Mouse (Mus musculus) heart, postnatal 0 days (tissue): ENCODE results near the gene Naa20.

Source experiments
- CTCF ChIP-seq: IDR thresholded peaks from 2 replicates; pipeline ENCODE4 v1.5.1; 2016; ENCODE audit warnings: antibody characterized with exemption, control low read depth, low read depth
- EP300 ChIP-seq: IDR thresholded peaks from 2 replicates; pipeline ENCODE4 v1.6.1; 2016; ENCODE audit warnings: antibody characterized with exemption, low read depth

DNA sequence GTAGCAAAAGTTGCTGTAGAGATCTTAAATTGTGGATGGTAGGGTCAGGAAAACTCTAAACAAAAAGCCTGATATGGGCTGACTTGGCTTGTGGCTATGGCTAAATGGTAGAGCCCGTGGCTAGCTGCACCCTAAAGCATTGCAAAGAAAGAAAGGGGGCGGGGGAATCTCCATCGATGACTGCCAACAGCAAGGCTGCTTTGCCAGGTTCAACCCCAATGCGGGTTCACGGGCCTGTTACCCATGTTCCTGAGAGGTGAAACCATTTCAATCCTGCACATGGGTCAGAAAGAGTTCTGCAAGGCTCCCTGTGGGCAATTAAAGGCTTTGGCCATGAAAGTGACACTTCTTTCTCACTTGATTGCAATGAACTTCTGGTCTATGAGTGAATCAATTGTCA, 20.0 kb upstream of the Naa20 start:
- TF ChIP-seq EP300 (no peak), CTCF (no peak)
